Mouse (Mus musculus) neutrophil, adult 59 days (primary cell): ENCODE data around the gene Urod. TPM values are rescaled to one million over a fixed set of nuclear protein-coding genes. Genes with fewer than 3 reads are reported as not detected.

Source experiments
- total RNA-seq, 2 experiments: library from RNA; stranded (reverse); gene quantifications; 1 replicate in 1 of 2; 2 replicates in 1 of 2; pipeline ENCODE4 v1.2.4; 2023

Gene Urod
- 10 to 100 TPM; 43.9 to 63.0 TPM for total RNA-seq

DNA sequence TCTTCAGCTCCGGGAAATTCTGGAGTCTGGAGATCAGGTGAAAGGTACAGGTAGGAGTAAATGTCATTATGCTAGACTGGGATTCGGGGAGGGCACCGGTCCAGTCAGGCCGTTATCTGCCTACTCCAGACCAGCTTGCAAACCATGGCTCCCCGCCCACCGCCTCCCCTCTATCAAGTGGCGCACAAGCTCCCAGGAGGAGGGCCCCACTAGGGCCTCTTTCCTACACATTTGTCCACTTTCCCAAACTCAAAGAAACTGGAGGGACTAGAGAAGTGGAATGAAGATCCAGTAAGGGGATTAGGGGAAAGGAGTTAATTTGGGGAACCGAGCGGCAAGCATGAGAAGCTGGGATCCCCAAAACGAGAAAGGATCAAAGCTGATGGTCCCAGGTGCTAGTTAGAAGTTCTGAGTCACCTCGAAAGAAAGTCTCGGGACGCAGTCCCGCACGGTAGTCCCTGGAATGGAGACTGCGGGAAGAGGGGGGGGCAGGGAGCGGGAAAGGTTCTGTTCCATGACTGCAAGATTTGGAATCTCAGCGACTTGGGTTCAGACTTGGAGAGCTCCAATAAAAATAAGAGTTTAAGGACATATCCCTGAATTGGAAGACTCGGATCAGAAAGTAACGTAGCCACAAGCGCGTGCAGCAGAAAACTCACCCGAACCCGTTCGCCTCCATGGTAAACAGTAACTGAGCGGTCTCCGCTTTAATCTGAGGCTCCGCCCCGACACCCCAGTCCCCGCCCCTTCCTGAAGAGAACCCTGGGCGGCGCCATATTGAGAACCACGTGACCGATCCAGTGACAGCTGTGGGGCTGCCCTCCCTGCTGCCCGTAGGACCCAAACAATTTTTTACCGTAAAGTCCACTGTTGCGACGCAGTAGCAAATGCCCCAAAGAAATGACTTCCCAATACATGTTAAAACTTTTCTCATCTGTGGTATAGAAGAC is at the start of gene Urod:
Urod (minus strand) TSS at position 742 of the 950 bp plus-strand sequence.

DNA sequence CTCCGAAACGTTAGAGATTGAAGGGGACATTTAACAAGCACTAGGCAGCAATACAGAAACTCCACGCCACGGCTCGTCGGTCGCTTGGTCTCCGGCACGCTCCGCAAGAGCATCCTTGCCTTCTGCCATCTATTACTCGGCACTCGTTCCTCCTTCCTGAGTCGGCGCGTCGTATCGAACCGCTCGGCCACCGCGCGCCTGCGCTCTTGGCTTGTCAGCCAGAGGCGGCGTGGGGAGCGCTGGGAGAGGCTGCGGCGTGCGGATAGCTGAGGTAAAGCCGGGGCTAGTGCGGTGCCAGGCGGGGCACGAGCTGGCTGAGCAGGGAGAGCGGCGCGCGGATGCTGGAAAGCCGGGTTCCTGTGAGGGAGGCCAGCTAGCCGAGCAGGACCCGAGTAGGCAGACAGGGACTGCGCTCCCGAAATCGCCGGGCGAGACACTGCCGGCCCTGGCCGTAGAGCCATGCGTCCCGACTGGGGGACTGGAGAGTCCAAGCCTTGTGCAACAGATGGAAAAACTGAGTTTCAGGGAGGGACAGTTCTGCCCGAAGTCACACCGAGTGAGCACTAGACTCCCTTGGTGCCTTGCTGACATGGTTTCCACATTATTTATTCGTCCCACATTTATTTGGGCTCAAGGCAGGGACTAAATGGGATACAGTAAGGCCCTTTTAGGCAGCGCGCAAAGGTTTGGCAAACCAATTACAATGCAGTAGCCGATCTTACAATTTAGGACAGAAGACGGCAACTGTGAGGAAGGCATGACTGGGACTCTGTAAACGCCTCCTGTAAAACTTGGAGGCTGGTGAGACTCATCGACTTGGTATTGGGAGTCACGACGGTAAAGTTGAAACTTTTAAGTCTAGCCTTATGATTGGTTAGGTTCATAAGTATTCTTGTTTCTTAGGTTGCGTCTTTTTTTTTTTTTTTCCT is 25.3 kb upstream of the Urod start, which contains the start of gene Eif2b3:
Eif2b3 (plus strand) TSS at position 197 of the 929 bp plus-strand sequence.

DNA sequence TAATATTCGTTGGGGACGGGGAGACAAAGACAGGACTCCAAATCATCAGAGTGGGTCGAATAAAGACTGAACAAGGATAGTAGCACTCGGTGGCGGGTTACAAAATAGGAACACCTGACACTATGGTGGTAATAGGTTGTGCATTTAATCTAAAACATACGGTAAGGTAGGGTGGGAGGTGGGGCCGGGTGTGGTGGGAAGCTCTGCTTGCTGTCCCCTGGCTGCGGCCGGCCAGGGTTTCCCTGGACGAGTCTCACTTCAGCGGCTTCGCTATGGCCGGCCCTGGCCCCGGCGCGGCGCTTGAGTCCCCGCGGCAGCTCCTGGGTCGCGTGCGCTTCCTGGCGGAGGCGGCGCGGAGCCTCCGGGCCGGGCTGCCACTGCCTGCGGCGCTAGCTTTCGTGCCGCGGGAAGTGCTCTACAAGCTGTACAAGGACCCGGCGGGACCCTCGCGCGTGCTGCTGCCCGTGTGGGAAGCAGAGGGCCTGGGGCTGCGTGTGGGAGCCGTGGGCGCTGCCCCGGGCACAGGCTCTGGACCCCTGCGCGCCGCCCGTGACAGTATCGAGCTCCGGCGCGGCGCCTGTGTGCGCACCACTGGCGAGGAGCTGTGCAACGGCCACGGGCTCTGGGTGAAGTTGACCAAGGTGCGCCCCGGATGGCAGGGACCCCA is 1.1 kb upstream of the Urod start, which contains the start of gene Hectd3:
Hectd3 (plus strand) TSS at position 187 of the 667 bp plus-strand sequence.

Other genes with a start within 250 kb of the Urod start
- 10 to 100 TPM; 15.3 TPM for gene Toe1, start 186.8 kb downstream of the Urod start, total RNA-seq
- gene Mutyh, start 186.7 kb downstream of the Urod start, total RNA-seq, result 1 to 10 TPM; 6.1 to 6.8 TPM
- gene Hpdl, start 172.7 kb downstream of the Urod start, total RNA-seq, result not detected
- gene Zswim5, start 117.0 kb downstream of the Urod start, total RNA-seq, result under 1 TPM in 1 of 2 experiments, not detected in 1; 0.07 TPM
- 10 to 100 TPM; 31.7 to 35.4 TPM for gene Hectd3, start 904 bp upstream of the Urod start, total RNA-seq
- 1 to 10 TPM; 6.9 to 9.4 TPM for gene Eif2b3, start 25.0 kb upstream of the Urod start, total RNA-seq
- gene Ptch2, start 101.7 kb upstream of the Urod start, total RNA-seq, result 1 to 10 TPM; 3.0 to 3.2 TPM
- 10 to 100 TPM; 40.8 to 55.3 TPM for gene Btbd19, start 131.3 kb upstream of the Urod start, total RNA-seq
- gene Tctex1d4, start 132.4 kb upstream of the Urod start, total RNA-seq, result 1 to 10 TPM; 1.5 to 3.1 TPM
- 100 to 1,000 TPM; 242 to 273 TPM for gene Plk3, start 139.6 kb upstream of the Urod start, total RNA-seq
- 100 to 1,000 TPM; 709 to 723 TPM for gene Rps8, start 161.8 kb upstream of the Urod start, total RNA-seq
- gene Kif2c, start 188.2 kb upstream of the Urod start, total RNA-seq, result 10 to 100 TPM; 24.1 to 26.3 TPM